ENCODE assay signal across 24 mouse cellular contexts in genomic region chr8:104984942-104985341, GRCm38 (mm10). TPM values are rescaled to one million over a fixed set of nuclear protein-coding genes. Genes with fewer than 3 reads are reported as not detected.
DNase-seq lines count a peak whose midpoint lies in the region; ATAC-seq and TF ChIP-seq lines count a peak whose summit lies in the region.
"Had no signal": no experiment of that assay in that cellular context is flagged by ENCODE, and none has a peak within 500 bp of the region (broad histone marks: within the 10 kb centered on the region; RNA-seq: fewer than 3 reads in every experiment).

No protein-coding gene starts in this region.

- ATAC-seq in kidney, embryonic 14.5 days (ENCODE audit: low FRiP score, low TSS enrichment): no peak
- peak; percentile 77 for ATAC-seq in intestine, postnatal 0 days
- no peak for ATAC-seq in lung, postnatal 0 days
- no peak for ATAC-seq in hindbrain, embryonic 14.5 days (ENCODE audit: low FRiP score)
- ATAC-seq: CD4-positive, CD25-positive, alpha-beta regulatory T cell, adult 4 months; liver, postnatal 0 days; Patski had no signal

- no peaks in the 10 kb centered on the region for H3K9me3 ChIP-seq in kidney, embryonic 14.5 days (ENCODE audit: control insufficient read depth, low read length)
- H3K9me3 ChIP-seq in intestine, postnatal 0 days (ENCODE audit: control insufficient read depth): no peaks in the 10 kb centered on the region
- no peaks in the 10 kb centered on the region for H3K9me3 ChIP-seq in lung, postnatal 0 days (ENCODE audit: low read length)
- 0 out of 2 replicates have a peak, but pooled peaks cover 6% of the 10 kb centered on the region for H3K9me3 ChIP-seq in hindbrain, embryonic 14.5 days (ENCODE audit: control insufficient read depth, low read length)
- H3K9me3 ChIP-seq: limb, embryonic 15.5 days had no signal

- peak; percentile 8 for DNase-seq in cerebellum, adult 11 months
- DNase-seq in cerebellum, adult 8-10 months: no peak
- peak; percentile 94 for DNase-seq in kidney, adult 2 months
- DNase-seq in kidney, postnatal 36 days: peak; percentile 77 to 92
- DNase-seq in lung, postnatal 0 days (ENCODE audit: low spot score): no peak
- DNase-seq in hindbrain, embryonic 14.5 days (ENCODE audit: low spot score): no peak
- DNase-seq: adrenal gland, postnatal 14 days; gastrocnemius, postnatal 14 days; layer of hippocampus, postnatal 36 days; liver, postnatal 0 days; midbrain, embryonic 14.5 days; thymus, postnatal 4 days had no signal

- H3K4me3 ChIP-seq in kidney, adult 2 months (ENCODE audit: insufficient read depth, low read depth, low read length): no peak overlapping the region
- no peak overlapping the region for H3K4me3 ChIP-seq in kidney, embryonic 14.5 days (ENCODE audit: low read length)
- H3K4me3 ChIP-seq in intestine, postnatal 0 days (ENCODE audit: low read depth, low read length): no peak overlapping the region
- no peak overlapping the region for H3K4me3 ChIP-seq in lung, postnatal 0 days (ENCODE audit: low read depth, low read length)
- H3K4me3 ChIP-seq in hindbrain, embryonic 14.5 days (replicated peaks; ENCODE audit: low read length): no peak overlapping the region
- H3K4me3 ChIP-seq: embryonic facial prominence, embryonic 10.5 days; forebrain, embryonic 12.5 days; hindbrain, embryonic 10.5 days; limb, embryonic 15.5 days; megakaryocyte, embryonic 14.5 days; neural tube, embryonic 13.5 days had no signal

- peaks cover 2% of the 10 kb centered on the region; the same call in 1 of the 2 replicates for H3K4me1 ChIP-seq in kidney, adult 2 months (ENCODE audit: control insufficient read depth, insufficient read depth, low read length)
- no peaks in the 10 kb centered on the region for H3K4me1 ChIP-seq in kidney, embryonic 14.5 days (ENCODE audit: control insufficient read depth, insufficient read depth, low read length)
- no peaks in the 10 kb centered on the region for H3K4me1 ChIP-seq in intestine, postnatal 0 days (replicated peaks; ENCODE audit: control insufficient read depth, insufficient read depth, low read length)
- H3K4me1 ChIP-seq in lung, postnatal 0 days (ENCODE audit: insufficient read depth, low read depth, low read length): no peaks in the 10 kb centered on the region
- no peaks in the 10 kb centered on the region for H3K4me1 ChIP-seq in hindbrain, embryonic 14.5 days (replicated peaks; ENCODE audit: control insufficient read depth, insufficient read depth, low read length)
- H3K4me1 ChIP-seq: embryonic facial prominence, embryonic 10.5 days; forebrain, embryonic 12.5 days; hindbrain, embryonic 10.5 days; limb, embryonic 15.5 days; megakaryocyte, embryonic 14.5 days; neural tube, embryonic 13.5 days had no signal

- no peak for TF ChIP-seq CTCF in kidney, adult 2 months (conservative IDR thresholded peaks at IDR 0.05; ENCODE audit: insufficient read depth, insufficient read length, low read depth, low read length)
- no peak for TF ChIP-seq CTCF in intestine, postnatal 0 days (IDR thresholded peaks at IDR 0.05; ENCODE audit: low read depth)
- TF ChIP-seq CTCF in lung, postnatal 0 days (IDR thresholded peaks at IDR 0.05): no peak

- WGBS in kidney, adult 2 months: 70% methylated on average over 2 of the region's 2 CpGs
- 91% methylated on average over 2 of the region's 2 CpGs for WGBS in kidney, embryonic 14.5 days
- WGBS in intestine, postnatal 0 days: 60% methylated on average over 2 of the region's 2 CpGs
- WGBS in lung, postnatal 0 days: 92% methylated on average over 2 of the region's 2 CpGs
- 95% methylated on average over 2 of the region's 2 CpGs for WGBS in hindbrain, embryonic 14.5 days

- TF ChIP-seq POLR2A in kidney, adult 2 months (IDR thresholded peaks at IDR 0.05; ENCODE audit: low read depth, low read length): no peak

- TF ChIP-seq EP300 in lung, postnatal 0 days (IDR thresholded peaks at IDR 0.05): no peak

- peak overlapping the region; percentile 68 for H3K27ac ChIP-seq in kidney, adult 2 months (ENCODE audit: insufficient read depth, low read depth, low read length)
- H3K27ac ChIP-seq in kidney, embryonic 14.5 days (ENCODE audit: low read depth, low read length): no peak overlapping the region
- H3K27ac ChIP-seq in intestine, postnatal 0 days (ENCODE audit: low read depth, low read length): no peak overlapping the region
- H3K27ac ChIP-seq in lung, postnatal 0 days (ENCODE audit: low read length): no peak overlapping the region
- no peak overlapping the region for H3K27ac ChIP-seq in hindbrain, embryonic 14.5 days
- H3K27ac ChIP-seq: embryonic facial prominence, embryonic 10.5 days; forebrain, embryonic 12.5 days; hindbrain, embryonic 10.5 days; limb, embryonic 15.5 days; neural tube, embryonic 13.5 days had no signal

- no peaks in the 10 kb centered on the region for H3K27me3 ChIP-seq in kidney, adult 2 months (replicated peaks; ENCODE audit: control insufficient read depth, insufficient read depth, low read length)
- no peaks in the 10 kb centered on the region for H3K27me3 ChIP-seq in kidney, embryonic 14.5 days (ENCODE audit: control insufficient read depth, insufficient read depth, low read length)
- no peaks in the 10 kb centered on the region for H3K27me3 ChIP-seq in intestine, postnatal 0 days (replicated peaks; ENCODE audit: control insufficient read depth, insufficient read depth, low read length)
- no peaks in the 10 kb centered on the region for H3K27me3 ChIP-seq in lung, postnatal 0 days (replicated peaks; ENCODE audit: insufficient read depth, low read length)
- H3K27me3 ChIP-seq in hindbrain, embryonic 14.5 days (ENCODE audit: control insufficient read depth, insufficient read depth, low read length): no peaks in the 10 kb centered on the region
- H3K27me3 ChIP-seq: forebrain, embryonic 12.5 days; limb, embryonic 15.5 days; neural tube, embryonic 13.5 days had no signal

- no peaks in the 10 kb centered on the region for H3K36me3 ChIP-seq in kidney, adult 2 months (ENCODE audit: control insufficient read depth, insufficient read depth, low read length)
- H3K36me3 ChIP-seq in kidney, embryonic 14.5 days (ENCODE audit: control insufficient read depth, insufficient read depth, low read length): no peaks in the 10 kb centered on the region
- H3K36me3 ChIP-seq in intestine, postnatal 0 days (ENCODE audit: control insufficient read depth, insufficient read depth): no peaks in the 10 kb centered on the region
- H3K36me3 ChIP-seq in lung, postnatal 0 days (ENCODE audit: insufficient read depth, low read length): no peaks in the 10 kb centered on the region
- no peaks in the 10 kb centered on the region for H3K36me3 ChIP-seq in hindbrain, embryonic 14.5 days (replicated peaks; ENCODE audit: control insufficient read depth, insufficient read depth)
- H3K36me3 ChIP-seq: embryonic facial prominence, embryonic 10.5 days; forebrain, embryonic 12.5 days; hindbrain, embryonic 10.5 days; limb, embryonic 15.5 days; neural tube, embryonic 13.5 days had no signal

- no peak overlapping the region for H3K4me2 ChIP-seq in kidney, embryonic 14.5 days (replicated peaks; ENCODE audit: low read depth, low read length)
- H3K4me2 ChIP-seq in intestine, postnatal 0 days (replicated peaks; ENCODE audit: low read depth): no peak overlapping the region
- no peak overlapping the region for H3K4me2 ChIP-seq in lung, postnatal 0 days (replicated peaks; ENCODE audit: low read depth, low read length)
- H3K4me2 ChIP-seq in hindbrain, embryonic 14.5 days (replicated peaks): no peak overlapping the region
- H3K4me2 ChIP-seq: forebrain, embryonic 12.5 days; limb, embryonic 15.5 days; neural tube, embryonic 13.5 days had no signal

- H3K9ac ChIP-seq in kidney, embryonic 14.5 days (ENCODE audit: low read depth, low read length): no peak overlapping the region
- H3K9ac ChIP-seq in intestine, postnatal 0 days (ENCODE audit: low read depth, low read length): no peak overlapping the region
- no peak overlapping the region for H3K9ac ChIP-seq in lung, postnatal 0 days (replicated peaks; ENCODE audit: low read depth)
- no peak overlapping the region for H3K9ac ChIP-seq in hindbrain, embryonic 14.5 days
- H3K9ac ChIP-seq: forebrain, embryonic 12.5 days; limb, embryonic 15.5 days; liver, postnatal 0 days; neural tube, embryonic 13.5 days had no signal

RNA-seq across cellular contexts. Expression of gene Ces2h, which starts 15.7 kb away (rescaled TPM):
- polyA plus RNA-seq in kidney, adult 2 months (2012; rRNA removed): 0.48 and 0.53 TPM in 2 replicates
- polyA plus RNA-seq in kidney, embryonic 14.5 days (2014; fragmentation: Nextera tagmentation; extraction: Ambion mirVana): not detected in 2 replicates
- polyA plus RNA-seq in intestine, postnatal 0 days (2015; fragmentation: Nextera tagmentation; extraction: Ambion mirVana): not detected in 2 replicates
- not detected in 2 replicates for polyA plus RNA-seq in lung, postnatal 0 days (2015; fragmentation: Nextera tagmentation; extraction: Ambion mirVana)
- not detected in 2 replicates for polyA plus RNA-seq in hindbrain, embryonic 14.5 days (2014; fragmentation: Nextera tagmentation; extraction: Ambion mirVana)
- polyA plus RNA-seq: CD4-positive, CD25-positive, alpha-beta regulatory T cell, adult 4 months; embryonic facial prominence, embryonic 10.5 days; forebrain, embryonic 12.5 days; heart, embryonic 16.5 days; hindbrain, embryonic 10.5 days; limb, embryonic 15.5 days; liver, postnatal 0 days; midbrain, embryonic 14.5 days; neural tube, embryonic 13.5 days; Patski; stomach, embryonic 14.5 days had no signal

RNA-seq across cellular contexts. Expression of gene Ces2g, which starts 23.4 kb away (rescaled TPM):
- 9.3 and 11.9 TPM in 2 replicates for polyA plus RNA-seq in kidney, adult 2 months (2012; rRNA removed)
- 0.07 TPM in 1 of 2 replicates, not detected in the other for polyA plus RNA-seq in kidney, embryonic 14.5 days (2014; fragmentation: Nextera tagmentation; extraction: Ambion mirVana)
- polyA plus RNA-seq in intestine, postnatal 0 days (2015; fragmentation: Nextera tagmentation; extraction: Ambion mirVana): 1.1 and 1.2 TPM in 2 replicates
- polyA plus RNA-seq in lung, postnatal 0 days (2015; fragmentation: Nextera tagmentation; extraction: Ambion mirVana): 2.1 and 2.2 TPM in 2 replicates
- polyA plus RNA-seq in hindbrain, embryonic 14.5 days (2014; fragmentation: Nextera tagmentation; extraction: Ambion mirVana): 0.07 TPM in 1 of 2 replicates, not detected in the other
- polyA plus RNA-seq: embryonic facial prominence, embryonic 10.5 days; forebrain, embryonic 12.5 days; hindbrain, embryonic 10.5 days; midbrain, embryonic 14.5 days; neural tube, embryonic 13.5 days; Patski had no signal

RNA-seq across cellular contexts. Expression of gene Ces2f, which starts 37.8 kb away (rescaled TPM):
- 0.08 and 0.10 TPM in 2 replicates for polyA plus RNA-seq in kidney, adult 2 months (2012; rRNA removed)
- 0.07 TPM in 1 of 2 replicates, not detected in the other for polyA plus RNA-seq in kidney, embryonic 14.5 days (2014; fragmentation: Nextera tagmentation; extraction: Ambion mirVana)
- polyA plus RNA-seq in intestine, postnatal 0 days (2015; fragmentation: Nextera tagmentation; extraction: Ambion mirVana): not detected in 2 replicates
- polyA plus RNA-seq in lung, postnatal 0 days (2015; fragmentation: Nextera tagmentation; extraction: Ambion mirVana): not detected in 2 replicates
- polyA plus RNA-seq in hindbrain, embryonic 14.5 days (2014; fragmentation: Nextera tagmentation; extraction: Ambion mirVana): not detected in 2 replicates
- polyA plus RNA-seq: CD4-positive, CD25-positive, alpha-beta regulatory T cell, adult 4 months; embryonic facial prominence, embryonic 10.5 days; forebrain, embryonic 12.5 days; hindbrain, embryonic 10.5 days; liver, postnatal 0 days; midbrain, embryonic 14.5 days; neural tube, embryonic 13.5 days; Patski; stomach, embryonic 14.5 days had no signal

RNA-seq across cellular contexts. Expression of gene Ces2e, which starts 58.9 kb away (rescaled TPM):
- polyA plus RNA-seq in kidney, adult 2 months (2012; rRNA removed): 19.7 and 20.3 TPM in 2 replicates
- polyA plus RNA-seq in kidney, embryonic 14.5 days (2014; fragmentation: Nextera tagmentation; extraction: Ambion mirVana): 0.40 and 0.58 TPM in 2 replicates
- polyA plus RNA-seq in intestine, postnatal 0 days (2015; fragmentation: Nextera tagmentation; extraction: Ambion mirVana): 161 and 172 TPM in 2 replicates
- polyA plus RNA-seq in lung, postnatal 0 days (2015; fragmentation: Nextera tagmentation; extraction: Ambion mirVana): 0.31 and 0.58 TPM in 2 replicates
- polyA plus RNA-seq in hindbrain, embryonic 14.5 days (2014; fragmentation: Nextera tagmentation; extraction: Ambion mirVana): not detected in 2 replicates
- polyA plus RNA-seq: CD4-positive, CD25-positive, alpha-beta regulatory T cell, adult 4 months; embryonic facial prominence, embryonic 10.5 days; forebrain, embryonic 12.5 days; hindbrain, embryonic 10.5 days; midbrain, embryonic 14.5 days; neural tube, embryonic 13.5 days; Patski had no signal

Comparison
In these comparisons a context has a peak if more than half of its experiments do, and no peak if none do; other contexts are left out.
1. DNase-seq: peak in cerebellum, adult 11 months (single experiment), kidney, adult 2 months (single experiment) and kidney, postnatal 36 days (2 of 2); none in cerebellum, adult 8-10 months (single experiment), lung, postnatal 0 days (single experiment) and hindbrain, embryonic 14.5 days (single experiment).